Mouse (Mus musculus) lung, adult 2 months (tissue): ENCODE data around the gene Gm21981.

Experiments used
- CTCF ChIP-seq: fragments of 200-500 bp; IDR thresholded peaks from 2 replicates; pipeline ENCODE4 v1.5.1; 2011; ENCODE audit warnings: mild to moderate bottlenecking, low read length, control low read depth; ENCODE audit not compliant: insufficient read depth
- POLR2A ChIP-seq: fragments of 200-500 bp; IDR thresholded peaks from 2 replicates; pipeline ENCODE4 v1.6.1; 2011; ENCODE audit warnings: low read depth, mild to moderate bottlenecking, control low read depth, low read length, borderline replicate concordance; ENCODE audit errors: extremely low read depth

DNA sequence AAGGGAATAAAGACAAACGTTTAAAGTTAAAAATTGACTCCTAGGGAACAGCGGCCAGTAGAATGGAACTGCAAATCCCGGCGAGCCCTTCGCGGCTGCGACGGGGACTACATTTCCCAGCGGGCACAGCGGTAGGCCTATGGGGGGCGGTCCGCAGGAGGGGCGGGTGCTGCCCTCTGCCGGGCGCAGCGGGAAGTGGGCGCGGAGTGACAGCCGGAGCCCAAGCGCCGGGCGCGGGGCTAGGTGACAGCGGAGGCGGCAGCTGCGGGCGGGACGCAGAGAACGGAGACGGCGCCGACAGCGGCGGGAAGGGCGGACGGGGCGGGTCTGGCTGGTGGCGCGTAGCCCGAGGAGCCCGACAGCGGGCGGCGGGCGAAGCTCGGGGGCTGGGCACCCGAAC lies 42.6 kb upstream of the Gm21981 start, which contains the start of gene Tfeb:
- TF ChIP-seq CTCF (no peak), POLR2A (peak; percentile 59; the same call in 1 of the 2 replicates)
